Mouse (Mus musculus): ENCODE measurements at regions not wholly inside any gene's neighbourhood (a gene's known extent, or its start where the extent isn't known, plus 50 kb on each side); places are given as distances from the start of the nearest gene placed in this dataset.

DNA sequence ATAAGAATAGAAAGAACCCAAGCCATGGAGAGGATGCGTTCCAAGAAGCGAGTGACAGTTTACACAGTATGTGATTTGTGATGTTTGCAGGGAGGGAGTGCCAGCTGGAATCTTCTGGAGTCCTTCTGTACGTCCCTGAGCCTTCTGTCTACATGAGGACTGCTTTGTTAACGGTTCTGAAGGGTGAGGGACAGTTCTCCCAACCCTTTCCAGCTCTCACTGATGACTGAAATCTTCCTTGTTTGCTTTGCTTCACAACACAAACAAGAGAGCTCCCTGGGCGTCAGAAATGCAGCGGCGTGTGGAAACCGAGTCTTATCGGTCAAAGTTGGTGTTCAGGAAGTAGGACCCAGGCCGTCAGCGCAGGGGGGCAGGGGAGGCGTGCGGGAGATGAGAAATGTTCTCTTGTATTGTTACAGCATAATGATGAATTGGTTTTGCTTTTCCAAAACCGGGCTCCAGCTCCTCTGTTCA lies 112.2 kb upstream of the Npvf start:
- 0 out of 2 replicates have a peak, but pooled peaks cover 1% of the 10 kb centered on the region for H3K4me1 ChIP-seq (ENCODE audit: control insufficient read depth, insufficient read depth, insufficient read length, low read length)
- no peaks in the 10 kb centered on the region for H3K36me3 ChIP-seq (ENCODE audit: control insufficient read depth, insufficient read depth, low read length)
- no peaks in the 10 kb centered on the region; the same call in 1 of the 2 replicates for H3K27me3 ChIP-seq (ENCODE audit: control insufficient read depth, insufficient read depth, low read length)
- WGBS, result 25% methylated on average over 14 of the region's 14 CpGs
- TF ChIP-seq POLR2A (IDR thresholded peaks at IDR 0.05; ENCODE audit: low read depth, low read length) (no peak), CTCF (IDR thresholded peaks at IDR 0.05; ENCODE audit: extremely low read depth, insufficient read length, insufficient replicate concordance, low read depth, low read length) (no peak)
- H3K27ac ChIP-seq (ENCODE audit: insufficient read depth, low read depth, low read length), result no peak overlapping the region
- H3K4me3 ChIP-seq (ENCODE audit: low read depth, low read length), result no peak overlapping the region

DNA sequence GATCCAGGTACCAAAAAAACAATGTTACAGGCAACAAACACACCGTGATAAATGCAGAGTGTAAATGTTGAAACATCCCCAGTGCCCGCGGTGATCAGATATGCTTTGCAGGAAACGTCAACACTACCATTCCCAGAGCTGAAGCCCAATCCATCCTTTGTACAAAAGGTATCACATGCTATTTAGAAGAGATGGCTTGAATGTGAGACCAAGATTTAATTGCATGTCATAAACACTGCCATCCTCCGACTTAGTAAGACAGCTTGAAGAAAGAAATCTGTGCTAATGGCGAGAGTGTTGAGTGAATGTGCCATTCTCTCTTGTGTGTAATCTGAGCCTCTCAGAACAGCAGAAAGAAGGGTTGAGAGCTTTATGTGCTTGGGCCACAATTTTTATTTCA lies 112.9 kb upstream of the Npvf start:
- H3K27me3 ChIP-seq (ENCODE audit: control insufficient read depth, insufficient read depth, low read length), result no peaks in the 10 kb centered on the region; the same call in 1 of the 2 replicates
- 0 out of 2 replicates have a peak, but pooled peaks cover 1% of the 10 kb centered on the region for H3K4me1 ChIP-seq (ENCODE audit: control insufficient read depth, insufficient read depth, insufficient read length, low read length)
- no peak overlapping the region for H3K4me3 ChIP-seq (ENCODE audit: low read depth, low read length)
- H3K27ac ChIP-seq (ENCODE audit: insufficient read depth, low read depth, low read length), result no peak overlapping the region
- no peak for TF ChIP-seq POLR2A (IDR thresholded peaks at IDR 0.05; ENCODE audit: low read depth, low read length)
- TF ChIP-seq CTCF (IDR thresholded peaks at IDR 0.05; ENCODE audit: extremely low read depth, insufficient read length, insufficient replicate concordance, low read depth, low read length), result no peak
- no peaks in the 10 kb centered on the region for H3K36me3 ChIP-seq (ENCODE audit: control insufficient read depth, insufficient read depth, low read length)
- WGBS, result 49% methylated on average over 6 of the region's 6 CpGs

DNA sequence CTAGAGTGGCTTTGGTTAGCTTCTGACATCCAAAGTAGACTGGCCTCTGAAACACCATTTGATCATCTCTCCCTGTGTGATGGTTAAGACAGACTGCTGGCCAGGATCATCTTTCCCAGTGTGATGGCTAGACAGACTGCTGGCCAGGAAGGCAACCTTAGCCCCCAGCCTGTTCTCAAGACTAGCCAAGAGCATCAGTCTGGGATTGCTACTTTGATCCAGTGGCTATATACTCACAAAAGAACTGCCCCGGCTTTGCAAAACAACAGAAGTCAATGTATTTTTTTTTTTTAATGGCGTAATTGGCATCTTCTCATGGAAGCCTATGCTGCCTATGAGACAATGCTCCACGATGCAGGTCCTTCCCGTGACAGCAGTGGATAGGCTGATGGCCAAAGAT lies 113.6 kb upstream of the Npvf start:
- Histone ChIP-seq H3K27ac (ENCODE audit: insufficient read depth, low read depth, low read length) (no peak overlapping the region), H3K4me1 (ENCODE audit: control insufficient read depth, insufficient read depth, insufficient read length, low read length) (0 out of 2 replicates have a peak, but pooled peaks cover 1% of the 10 kb centered on the region), H3K27me3 (ENCODE audit: control insufficient read depth, insufficient read depth, low read length) (no peaks in the 10 kb centered on the region; the same call in 1 of the 2 replicates), H3K4me3 (ENCODE audit: low read depth, low read length) (no peak overlapping the region), H3K36me3 (ENCODE audit: control insufficient read depth, insufficient read depth, low read length) (no peaks in the 10 kb centered on the region)
- TF ChIP-seq CTCF (IDR thresholded peaks at IDR 0.05; ENCODE audit: extremely low read depth, insufficient read length, insufficient replicate concordance, low read depth, low read length) (no peak), POLR2A (IDR thresholded peaks at IDR 0.05; ENCODE audit: low read depth, low read length) (no peak)
- 87% methylated on average over 4 of the region's 4 CpGs for WGBS

DNA sequence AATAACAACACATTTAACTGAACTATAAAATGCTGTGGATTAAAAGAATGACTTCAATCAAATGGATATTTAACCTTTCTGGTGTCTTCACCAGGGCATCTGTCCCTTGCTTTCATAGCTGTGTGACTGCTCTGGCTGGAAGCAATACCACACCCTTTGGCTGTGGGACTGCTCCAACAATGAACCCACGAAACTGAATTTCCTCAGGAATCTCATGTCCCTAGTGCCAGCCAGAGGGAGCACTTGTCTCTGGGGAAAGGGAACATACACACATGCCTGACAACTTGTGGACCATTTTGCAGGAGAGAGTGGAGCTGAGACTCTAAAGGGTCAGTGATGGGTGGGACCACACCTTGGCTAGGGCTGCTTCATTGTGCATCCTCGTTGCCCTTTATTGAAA lies 114.9 kb upstream of the Npvf start:
- WGBS, result 71% methylated on average over 2 of the region's 2 CpGs
- Histone ChIP-seq H3K36me3 (ENCODE audit: control insufficient read depth, insufficient read depth, low read length) (no peaks in the 10 kb centered on the region), H3K27ac (ENCODE audit: insufficient read depth, low read depth, low read length) (no peak overlapping the region), H3K4me3 (ENCODE audit: low read depth, low read length) (no peak overlapping the region), H3K4me1 (ENCODE audit: control insufficient read depth, insufficient read depth, insufficient read length, low read length) (0 out of 2 replicates have a peak, but pooled peaks cover 1% of the 10 kb centered on the region), H3K27me3 (ENCODE audit: control insufficient read depth, insufficient read depth, low read length) (no peaks in the 10 kb centered on the region; the same call in 1 of the 2 replicates)
- TF ChIP-seq POLR2A (IDR thresholded peaks at IDR 0.05; ENCODE audit: low read depth, low read length) (no peak), CTCF (IDR thresholded peaks at IDR 0.05; ENCODE audit: extremely low read depth, insufficient read length, insufficient replicate concordance, low read depth, low read length) (no peak)

DNA sequence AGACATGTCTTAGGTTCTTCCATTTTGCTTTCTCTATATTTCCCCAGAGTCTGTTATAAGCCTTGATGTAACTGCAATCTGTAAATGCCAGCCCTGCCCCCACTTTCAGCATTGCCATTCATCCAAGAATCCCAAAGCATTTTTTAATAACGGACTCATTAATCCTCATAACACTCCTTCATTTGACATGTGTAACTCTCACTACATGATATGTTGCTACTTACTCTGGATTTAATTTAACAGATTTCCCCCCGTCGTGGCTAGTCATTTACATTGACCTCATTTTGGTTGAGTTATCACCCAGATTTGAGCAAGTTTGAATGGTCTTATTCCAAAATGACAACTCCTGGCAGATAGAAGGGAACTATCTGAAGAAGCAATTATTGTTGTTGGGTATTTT lies 116.2 kb upstream of the Npvf start:
- 90% methylated on average over 3 of the region's 3 CpGs for WGBS
- Histone ChIP-seq H3K27ac (ENCODE audit: insufficient read depth, low read depth, low read length) (no peak overlapping the region), H3K4me3 (ENCODE audit: low read depth, low read length) (no peak overlapping the region), H3K4me1 (ENCODE audit: control insufficient read depth, insufficient read depth, insufficient read length, low read length) (0 out of 2 replicates have a peak, but pooled peaks cover 1% of the 10 kb centered on the region), H3K27me3 (ENCODE audit: control insufficient read depth, insufficient read depth, low read length) (no peaks in the 10 kb centered on the region; the same call in 1 of the 2 replicates), H3K36me3 (ENCODE audit: control insufficient read depth, insufficient read depth, low read length) (no peaks in the 10 kb centered on the region)
- TF ChIP-seq POLR2A (IDR thresholded peaks at IDR 0.05; ENCODE audit: low read depth, low read length) (no peak), CTCF (IDR thresholded peaks at IDR 0.05; ENCODE audit: extremely low read depth, insufficient read length, insufficient replicate concordance, low read depth, low read length) (no peak)

DNA sequence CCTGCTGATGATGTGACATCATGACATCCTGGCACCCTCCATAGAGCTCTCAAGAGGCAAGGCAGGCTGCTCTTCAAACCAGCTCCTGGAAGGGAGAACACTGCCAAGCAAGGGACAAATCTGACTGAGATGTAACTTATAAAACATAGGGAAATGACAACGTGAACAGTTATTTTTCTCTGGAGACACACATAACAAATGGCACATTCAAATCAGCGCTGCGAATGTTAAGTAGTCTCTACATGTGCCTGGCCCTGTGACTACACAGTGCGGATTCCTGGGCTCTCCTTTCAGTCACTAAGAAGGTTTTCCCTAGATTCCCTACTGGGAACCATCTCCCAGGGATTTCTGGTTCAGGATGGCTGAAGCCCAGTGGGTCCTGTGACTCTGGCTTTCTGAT lies 121.4 kb upstream of the Npvf start:
- 87% methylated on average over 4 of the region's 4 CpGs for WGBS
- TF ChIP-seq CTCF (IDR thresholded peaks at IDR 0.05; ENCODE audit: extremely low read depth, insufficient read length, insufficient replicate concordance, low read depth, low read length) (no peak), POLR2A (IDR thresholded peaks at IDR 0.05; ENCODE audit: low read depth, low read length) (no peak)
- Histone ChIP-seq H3K27me3 (ENCODE audit: control insufficient read depth, insufficient read depth, low read length) (no peaks in the 10 kb centered on the region), H3K4me1 (ENCODE audit: control insufficient read depth, insufficient read depth, insufficient read length, low read length) (no peaks in the 10 kb centered on the region), H3K4me3 (ENCODE audit: low read depth, low read length) (no peak overlapping the region), H3K36me3 (ENCODE audit: control insufficient read depth, insufficient read depth, low read length) (no peaks in the 10 kb centered on the region), H3K27ac (ENCODE audit: insufficient read depth, low read depth, low read length) (no peak overlapping the region)

DNA sequence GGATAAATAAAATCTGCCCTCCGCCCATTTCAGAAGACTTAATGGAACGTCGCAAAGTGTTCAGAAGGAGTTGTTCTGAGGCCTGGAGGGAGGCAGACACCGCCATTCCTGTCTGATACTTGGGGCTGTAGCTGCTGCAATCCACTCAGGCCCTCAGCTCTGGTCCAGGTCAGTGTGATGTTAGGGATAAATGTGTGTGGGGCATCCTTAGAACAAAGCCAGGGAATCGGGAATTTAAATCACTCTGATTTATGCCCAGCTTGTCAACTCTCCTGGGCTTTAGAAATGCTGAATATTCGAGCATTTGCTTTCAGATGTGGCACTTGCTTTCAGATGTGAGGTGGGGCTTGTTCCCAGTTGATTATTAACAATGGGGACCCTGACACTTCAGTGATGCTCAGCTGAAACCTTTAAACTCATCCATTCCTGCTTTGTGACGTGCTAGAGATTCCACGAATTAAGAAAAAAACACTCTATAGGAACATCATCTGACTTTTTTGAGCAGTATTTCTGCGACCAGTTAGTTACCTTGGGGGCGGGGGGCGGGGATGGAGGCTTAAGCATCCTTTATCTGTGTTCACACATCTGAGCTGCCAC lies 122.1 kb upstream of the Npvf start:
- no peak overlapping the region for H3K27ac ChIP-seq (ENCODE audit: insufficient read depth, low read depth, low read length)
- H3K4me3 ChIP-seq (ENCODE audit: low read depth, low read length), result no peak overlapping the region
- no peaks in the 10 kb centered on the region for H3K27me3 ChIP-seq (ENCODE audit: control insufficient read depth, insufficient read depth, low read length)
- TF ChIP-seq POLR2A (IDR thresholded peaks at IDR 0.05; ENCODE audit: low read depth, low read length) (no peak), CTCF (IDR thresholded peaks at IDR 0.05; ENCODE audit: extremely low read depth, insufficient read length, insufficient replicate concordance, low read depth, low read length) (no peak)
- 58% methylated on average over 11 of the region's 11 CpGs for WGBS
- H3K36me3 ChIP-seq (ENCODE audit: control insufficient read depth, insufficient read depth, low read length), result no peaks in the 10 kb centered on the region
- no peaks in the 10 kb centered on the region for H3K4me1 ChIP-seq (ENCODE audit: control insufficient read depth, insufficient read depth, insufficient read length, low read length)

Data from small intestine, adult 2 months (tissue).